Mouse (Mus musculus) heart, embryonic 12.5 days (tissue): ENCODE results near the gene Slc26a11. TPM values are rescaled to one million over a fixed set of nuclear protein-coding genes. Genes with fewer than 3 reads are reported as not detected.

Experiments used
- ATAC-seq: fragments of 200-750 bp; cut with Nextera tagmentation; 2 replicates; pipeline ENCODE4 v1.8.0; 2017; ENCODE audit warnings: moderate TSS enrichment, moderate library complexity; ENCODE audit not compliant: insufficient number of reproducible peaks, low FRiP score
- H3K27ac ChIP-seq: fragments of 300-500 bp; sonication (generic); 2 replicates; pipeline ENCODE4 v1.5.1; 2016; ENCODE audit warnings: mild to moderate bottlenecking, moderate library complexity; ENCODE audit not compliant: poor library complexity, severe bottlenecking
- H3K27me3 ChIP-seq: fragments of 300-500 bp; sonication (generic); replicated peaks from 2 replicates; pipeline ENCODE4 v1.6.1; 2016; ENCODE audit warnings: mild to moderate bottlenecking, moderate library complexity
- H3K36me3 ChIP-seq: fragments of 300-500 bp; sonication (generic); 2 replicates; pipeline ENCODE4 v1.6.1; 2016; ENCODE audit warnings: mild to moderate bottlenecking, moderate library complexity
- H3K4me1 ChIP-seq: fragments of 300-500 bp; sonication (generic); replicated peaks from 2 replicates; pipeline ENCODE4 v1.6.1; 2016; ENCODE audit warnings: mild to moderate bottlenecking
- H3K4me2 ChIP-seq: fragments of 300-500 bp; sonication (generic); 2 replicates; pipeline ENCODE4 v1.6.1; 2016; ENCODE audit warnings: mild to moderate bottlenecking, moderate library complexity
- H3K4me3 ChIP-seq: fragments of 300-500 bp; sonication (generic); 2 replicates; pipeline ENCODE4 v1.5.1; 2016; ENCODE audit warnings: mild to moderate bottlenecking
- H3K9ac ChIP-seq: fragments of 300-500 bp; sonication (generic); 2 replicates; pipeline ENCODE4 v1.6.1; 2016; ENCODE audit warnings: mild to moderate bottlenecking, moderate library complexity
- H3K9me3 ChIP-seq: fragments of 300-500 bp; sonication (generic); replicated peaks from 2 replicates; pipeline ENCODE4 v1.6.1; 2016; ENCODE audit warnings: mild to moderate bottlenecking, moderate library complexity
- WGBS: fragments of 180-500 bp; shearing (Covaris S2); methylation state at CpG from one replicate; pipeline ENCODE4 v1.1.7; 2016; 5-methylcytosine and 5-hydroxymethylcytosine counted together
- polyA plus RNA-seq: library from polyadenylated mRNA; unstranded; fragments of >200 nt; fragmentation: Nextera tagmentation; extraction: Ambion mirVana; gene quantifications from 2 replicates; pipeline ENCODE4 v1.2.1, GENCODE M21; 2016

Gene Slc26a11
- polyA plus RNA-seq, 1 experiment from 2014 or later = 10.8 TPM

DNA sequence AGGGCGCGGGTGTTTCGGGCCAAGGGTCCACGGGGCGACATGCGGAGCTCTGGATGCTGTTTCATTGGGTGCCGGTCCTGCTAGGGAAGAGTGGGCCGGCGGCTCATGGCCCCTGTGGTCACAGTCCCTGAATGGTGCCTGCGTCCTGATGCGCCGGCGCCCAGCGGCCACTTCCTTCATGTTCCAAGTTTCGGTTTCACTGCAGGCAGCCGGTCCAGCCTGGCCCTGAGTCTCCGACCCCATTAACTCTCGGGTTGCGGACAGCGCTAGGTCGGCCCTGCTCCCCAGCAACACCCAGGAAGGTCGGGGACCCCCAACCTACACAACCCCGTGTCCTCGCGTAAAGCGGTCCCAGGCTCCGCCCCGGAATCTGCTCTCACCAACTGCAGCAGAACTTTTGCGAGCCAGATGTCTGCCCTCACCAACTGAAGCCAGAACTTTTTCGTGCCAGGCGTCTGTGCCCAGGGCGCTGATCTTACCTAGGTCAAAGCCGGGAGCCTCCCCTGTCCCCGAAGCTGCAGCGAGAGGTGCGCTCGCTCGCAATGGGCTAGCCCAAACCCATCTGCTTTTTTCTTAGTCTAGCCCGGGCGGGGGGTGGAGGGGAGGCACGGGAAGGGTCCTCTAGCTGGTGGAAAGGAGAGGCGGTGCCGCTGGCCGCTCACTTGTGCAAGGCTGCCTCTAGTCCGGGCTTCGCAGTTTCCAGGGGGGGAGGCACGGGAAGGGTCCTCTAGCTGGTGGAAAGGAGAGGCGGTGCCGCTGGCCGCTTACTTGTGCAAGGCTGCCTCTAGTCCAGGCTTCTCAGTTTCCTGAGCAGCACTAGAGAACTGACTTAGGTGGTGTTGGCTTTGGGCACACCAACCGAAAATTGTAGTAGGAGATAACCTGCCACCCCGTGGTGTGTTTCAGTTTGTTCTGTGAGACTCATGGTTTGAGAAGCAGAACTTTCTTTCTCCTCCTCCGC lies 35.2 kb downstream of the Slc26a11 start:
- peaks cover 20% of the 10 kb centered on the region for H3K27me3 ChIP-seq
- H3K4me3 ChIP-seq = peak overlapping the region; percentile 69
- peak overlapping the region; percentile 83 for H3K4me2 ChIP-seq
- ATAC-seq = peak; percentile 39
- H3K9me3 ChIP-seq = no peaks in the 10 kb centered on the region
- peak overlapping the region; percentile 91 for H3K27ac ChIP-seq
- H3K9ac ChIP-seq = peak overlapping the region; percentile 87
- peaks cover 54% of the 10 kb centered on the region for H3K4me1 ChIP-seq
- WGBS = 2% methylated on average over 53 of the region's 53 CpGs
- H3K36me3 ChIP-seq = no peaks in the 10 kb centered on the region

DNA sequence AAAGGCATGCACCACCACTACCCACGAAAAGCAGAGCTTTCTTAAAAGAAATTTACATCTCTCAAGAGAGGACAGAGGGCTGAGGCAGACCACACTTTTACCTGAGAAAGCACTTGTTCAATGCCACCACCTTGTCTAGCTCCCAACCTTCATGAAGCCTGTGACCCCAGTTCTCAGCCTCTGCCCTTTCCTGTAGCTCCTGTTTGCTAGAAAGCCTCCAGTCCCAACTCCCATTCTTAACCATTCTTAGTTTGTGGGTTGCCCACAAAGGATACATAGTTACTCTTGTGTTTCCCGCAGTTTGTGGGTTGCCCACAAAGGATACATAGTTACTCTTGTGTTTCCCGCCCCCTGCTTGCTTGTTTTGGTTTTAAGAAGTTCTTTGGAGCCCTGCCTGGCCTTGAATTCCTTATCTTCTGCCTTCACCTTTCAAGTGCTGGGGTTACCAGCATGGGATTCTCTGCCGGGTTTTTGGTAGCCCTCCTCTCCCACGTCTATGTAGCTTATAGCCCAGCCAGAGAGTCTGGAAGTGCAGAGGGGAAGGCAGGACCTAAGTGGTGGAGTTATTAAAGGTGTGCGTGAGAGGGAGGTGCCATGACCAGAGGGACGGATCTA lies 36.1 kb downstream of the Slc26a11 start:
- peak overlapping the region; percentile 83 for H3K4me2 ChIP-seq
- no peaks in the 10 kb centered on the region for H3K9me3 ChIP-seq
- H3K36me3 ChIP-seq = 0 out of 2 replicates have a peak, but pooled peaks cover 2% of the 10 kb centered on the region
- peak overlapping the region; percentile 91 for H3K27ac ChIP-seq
- H3K9ac ChIP-seq = 0 out of 2 replicates have a peak overlapping the region, but pooled peaks have one; percentile 87
- H3K4me1 ChIP-seq = peaks cover 54% of the 10 kb centered on the region
- peak overlapping the region; percentile 69; the same call in 1 of the 2 replicates for H3K4me3 ChIP-seq
- peaks cover 30% of the 10 kb centered on the region for H3K27me3 ChIP-seq
- ATAC-seq = no peak
- 32% methylated on average over 7 of the region's 7 CpGs for WGBS

DNA sequence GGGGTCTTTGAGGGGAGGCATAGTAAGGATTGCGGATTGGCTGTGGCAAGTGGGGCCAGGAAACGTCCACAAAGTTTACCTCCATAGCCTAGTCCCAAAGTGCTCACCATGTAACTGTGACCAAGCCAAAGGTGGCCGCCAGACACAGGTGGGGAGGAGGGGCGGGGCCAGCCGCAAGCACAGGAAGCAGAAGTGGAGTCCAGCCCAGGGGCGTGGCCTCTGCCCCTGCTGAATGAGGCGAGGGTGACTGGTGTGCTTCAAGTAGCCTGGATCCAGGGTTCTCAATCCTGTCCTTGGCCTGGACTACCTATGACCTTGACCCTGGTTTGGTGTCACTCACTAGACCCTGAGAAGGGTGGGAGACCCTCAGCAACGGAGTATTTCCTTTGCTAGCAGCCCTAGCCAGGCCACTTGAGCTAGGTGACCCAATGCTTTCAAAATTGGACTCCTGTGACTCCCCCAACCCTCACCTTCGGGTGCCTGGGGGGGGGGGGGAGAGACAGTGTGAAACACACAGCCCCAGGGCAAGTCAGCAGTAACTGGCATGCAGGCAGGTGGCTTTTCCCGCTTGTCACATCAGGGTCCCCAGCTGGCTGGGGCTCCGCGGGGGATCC lies 36.8 kb downstream of the Slc26a11 start:
- peak overlapping the region; percentile 79 for H3K4me2 ChIP-seq
- ATAC-seq = no peak; the same call in 1 of the 2 replicates
- H3K9me3 ChIP-seq = no peaks in the 10 kb centered on the region
- H3K9ac ChIP-seq = peak overlapping the region; percentile 55; the same call in 1 of the 2 replicates
- H3K27me3 ChIP-seq = peaks cover 32% of the 10 kb centered on the region
- peak overlapping the region; percentile 91 for H3K27ac ChIP-seq
- H3K4me3 ChIP-seq = peak overlapping the region; percentile 61
- 0 out of 2 replicates have a peak, but pooled peaks cover 4% of the 10 kb centered on the region for H3K36me3 ChIP-seq
- 8% methylated on average over 12 of the region's 12 CpGs for WGBS
- H3K4me1 ChIP-seq = peaks cover 50% of the 10 kb centered on the region

DNA sequence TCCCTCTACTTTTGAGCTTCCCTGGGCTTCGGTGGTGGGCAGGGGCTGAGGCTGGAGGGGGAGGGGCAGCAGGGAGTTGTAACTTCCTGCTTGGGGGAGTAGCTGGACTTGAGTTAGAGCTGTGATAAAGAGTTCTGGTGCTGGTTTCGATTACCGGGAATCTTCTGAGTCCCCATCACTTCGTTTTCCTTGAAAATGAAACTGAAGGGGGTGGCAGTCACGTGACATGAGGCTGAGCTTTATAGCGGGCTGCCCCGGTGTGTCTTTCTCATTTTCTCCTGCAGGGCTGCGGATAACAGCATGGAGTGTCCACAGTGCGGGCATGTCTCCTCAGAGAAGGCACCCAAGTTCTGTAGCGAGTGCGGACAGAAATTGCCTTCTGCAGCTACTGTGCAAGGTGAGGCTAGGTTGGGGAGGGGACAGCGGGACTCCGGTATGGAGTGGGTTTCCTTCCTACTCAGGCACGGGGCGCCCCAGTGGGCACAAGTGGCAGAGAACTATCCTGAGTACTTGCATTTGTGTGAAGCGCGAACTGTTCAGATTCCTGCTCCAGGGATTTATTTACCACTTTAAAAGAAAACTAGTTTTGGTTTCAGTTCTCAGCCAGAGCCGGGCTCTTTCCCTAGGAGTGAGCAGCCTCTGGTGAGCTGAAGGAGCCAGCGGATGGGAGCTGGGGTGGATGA lies 37.6 kb downstream of the Slc26a11 start, which contains the start of gene Rnf213:
Gene Rnf213, plus strand, starts transcription at position 301 of the 683 bp plus-strand sequence.
- ATAC-seq = peak; percentile 57
- WGBS = 2% methylated on average over 19 of the region's 19 CpGs

DNA sequence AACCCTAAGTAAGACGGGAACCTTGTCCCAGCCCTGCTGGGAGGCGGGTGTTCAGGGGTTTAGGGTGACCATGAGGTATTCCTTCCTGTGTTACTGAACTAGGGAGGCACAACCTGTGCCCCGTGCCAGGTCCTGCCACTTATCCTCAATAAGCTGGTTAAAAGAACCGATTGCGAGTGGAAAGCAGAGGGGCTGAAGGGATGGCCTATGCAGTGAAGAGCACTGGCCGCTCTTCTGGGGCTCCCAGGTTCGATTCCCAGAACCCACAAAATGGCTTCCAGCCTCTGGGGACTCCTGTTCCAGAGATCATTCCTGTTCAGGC lies 38.1 kb downstream of the Slc26a11 start:
- no peaks in the 10 kb centered on the region for H3K9me3 ChIP-seq
- peak overlapping the region; percentile 61 for H3K4me3 ChIP-seq
- peak overlapping the region; percentile 56 for H3K27ac ChIP-seq
- peak overlapping the region; percentile 79 for H3K4me2 ChIP-seq
- H3K36me3 ChIP-seq = 0 out of 2 replicates have a peak, but pooled peaks cover 4% of the 10 kb centered on the region
- peak overlapping the region; percentile 74 for H3K9ac ChIP-seq
- WGBS = 25% methylated on average over 7 of the region's 7 CpGs
- H3K4me1 ChIP-seq = peaks cover 37% of the 10 kb centered on the region
- peaks cover 28% of the 10 kb centered on the region for H3K27me3 ChIP-seq
- ATAC-seq = no peak

More for the DNA sequence above, 37.6 kb downstream of the Slc26a11 start, which contains the start of gene Rnf213:
- Histone ChIP-seq H3K36me3 (0 out of 2 replicates have a peak, but pooled peaks cover 4% of the 10 kb centered on the region), H3K4me2 (peak within 1 kb of the TSS; percentile 79), H3K9ac (peak within 1 kb of the TSS; percentile 74), H3K9me3 (no peaks in the 10 kb centered on the region), H3K4me1 (peaks cover 41% of the 10 kb centered on the region), H3K27me3 (peaks cover 32% of the 10 kb centered on the region), H3K4me3 (peak within 1 kb of the TSS; percentile 61), H3K27ac (peak within 1 kb of the TSS; percentile 91)

DNA sequence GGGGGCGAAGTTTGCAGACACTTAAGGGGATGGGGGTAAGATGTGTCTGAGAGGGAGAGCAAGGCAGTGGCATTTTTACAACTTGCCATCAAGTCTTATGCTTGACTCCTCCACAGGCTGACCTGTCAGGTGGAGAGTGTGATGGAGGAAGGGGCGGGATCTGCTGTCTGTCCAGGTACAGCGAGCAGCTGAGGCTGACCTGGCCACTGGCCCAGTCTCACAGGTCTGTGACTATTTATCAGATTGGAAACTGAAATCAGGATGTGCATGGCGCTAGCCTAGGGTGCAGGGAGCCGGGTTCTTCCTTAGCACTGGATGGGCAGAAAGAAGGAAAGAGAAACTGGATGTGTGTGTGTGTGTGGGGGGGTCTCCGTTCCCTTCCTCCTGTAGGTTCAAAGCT lies 38.9 kb downstream of the Slc26a11 start:
- Histone ChIP-seq H3K27ac (no peak overlapping the region), H3K9ac (0 out of 2 replicates have a peak overlapping the region, but pooled peaks have one; percentile 28), H3K9me3 (no peaks in the 10 kb centered on the region), H3K36me3 (0 out of 2 replicates have a peak, but pooled peaks cover 4% of the 10 kb centered on the region), H3K4me3 (peak overlapping the region; percentile 5; the same call in 1 of the 2 replicates), H3K4me2 (peak overlapping the region; percentile 79), H3K4me1 (peaks cover 37% of the 10 kb centered on the region), H3K27me3 (peaks cover 28% of the 10 kb centered on the region)
- ATAC-seq = no peak
- WGBS = 61% methylated on average over 6 of the region's 6 CpGs

DNA sequence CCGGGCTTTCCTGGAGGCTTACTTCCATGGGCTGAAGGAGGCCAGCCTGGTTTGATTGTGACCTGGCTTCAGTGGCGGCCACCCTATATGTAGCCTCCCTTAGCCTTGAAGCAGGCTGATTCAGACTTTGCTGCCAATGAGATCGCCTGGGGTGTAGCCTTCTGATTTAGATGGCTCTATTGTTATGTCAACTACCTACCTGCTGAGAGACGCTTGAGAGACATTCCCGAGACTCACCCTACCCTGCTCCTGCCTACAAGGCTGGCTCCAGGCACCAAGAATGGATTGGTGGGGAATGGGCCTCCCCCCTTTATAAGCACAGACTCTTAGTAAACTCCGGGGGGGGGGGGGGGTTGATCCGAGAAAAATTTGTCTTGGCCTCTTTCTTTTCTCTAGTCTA lies 40.0 kb downstream of the Slc26a11 start:
- Histone ChIP-seq H3K4me3 (no peak overlapping the region), H3K4me1 (peaks cover 32% of the 10 kb centered on the region), H3K4me2 (no peak overlapping the region), H3K9me3 (no peaks in the 10 kb centered on the region), H3K27ac (no peak overlapping the region), H3K27me3 (peaks cover 28% of the 10 kb centered on the region), H3K9ac (no peak overlapping the region), H3K36me3 (0 out of 2 replicates have a peak, but pooled peaks cover 4% of the 10 kb centered on the region)
- WGBS = 35% methylated on average over 7 of the region's 7 CpGs
- no peak for ATAC-seq

DNA sequence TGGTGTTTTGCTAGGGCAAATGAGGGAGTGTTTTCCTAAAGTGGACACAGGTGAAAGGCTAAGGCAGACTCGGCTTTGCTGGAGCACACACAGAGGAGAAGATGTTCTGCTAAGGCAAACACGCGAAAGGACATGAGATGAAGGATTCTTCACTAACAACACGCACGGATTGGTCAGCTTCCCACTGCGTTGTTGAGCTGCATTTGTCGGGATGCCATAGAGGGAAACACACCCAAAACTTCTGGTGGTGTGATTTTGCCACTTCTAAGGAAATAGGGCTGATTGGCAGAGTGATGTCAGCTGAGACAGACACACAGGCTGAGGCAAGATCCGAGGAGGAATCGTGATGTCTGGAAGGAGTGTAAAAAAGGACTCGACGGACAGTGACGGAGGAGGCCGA lies 40.6 kb downstream of the Slc26a11 start:
- ATAC-seq = no peak

DNA sequence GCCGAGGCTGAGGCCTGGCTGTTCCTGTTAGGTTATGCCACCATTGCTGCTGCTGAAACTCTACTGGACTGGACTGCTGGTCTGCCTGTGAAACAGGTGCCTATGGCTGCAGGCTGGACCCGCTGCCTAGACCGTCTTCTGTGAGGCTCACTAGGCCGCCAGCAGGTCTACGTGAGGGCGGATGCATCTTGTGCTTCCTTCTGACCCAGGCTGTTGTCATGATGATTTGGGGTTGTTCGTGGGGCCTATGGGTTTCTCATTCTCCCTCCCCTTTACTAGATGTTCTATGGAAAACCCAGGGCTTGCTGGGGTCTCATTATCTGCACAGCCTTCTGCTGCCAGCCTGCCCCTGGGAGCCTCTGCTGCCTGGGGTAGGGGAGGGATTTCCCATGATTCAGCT lies 41.1 kb downstream of the Slc26a11 start:
- H3K4me3 ChIP-seq = no peak overlapping the region
- WGBS = 67% methylated on average over 7 of the region's 7 CpGs
- H3K9me3 ChIP-seq = no peaks in the 10 kb centered on the region
- H3K27me3 ChIP-seq = peaks cover 28% of the 10 kb centered on the region
- peaks cover 25% of the 10 kb centered on the region for H3K4me1 ChIP-seq
- H3K4me2 ChIP-seq = no peak overlapping the region
- H3K27ac ChIP-seq = no peak overlapping the region
- no peak for ATAC-seq
- H3K36me3 ChIP-seq = 0 out of 2 replicates have a peak, but pooled peaks cover 4% of the 10 kb centered on the region
- H3K9ac ChIP-seq = no peak overlapping the region

More for the DNA sequence above, 40.6 kb downstream of the Slc26a11 start:
- H3K4me2 ChIP-seq = no peak overlapping the region
- H3K27me3 ChIP-seq = peaks cover 28% of the 10 kb centered on the region
- no peak overlapping the region for H3K27ac ChIP-seq
- WGBS = 32% methylated on average over 13 of the region's 13 CpGs
- H3K36me3 ChIP-seq = 0 out of 2 replicates have a peak, but pooled peaks cover 4% of the 10 kb centered on the region
- H3K9me3 ChIP-seq = no peaks in the 10 kb centered on the region
- H3K4me1 ChIP-seq = peaks cover 30% of the 10 kb centered on the region
- H3K9ac ChIP-seq = no peak overlapping the region
- H3K4me3 ChIP-seq = no peak overlapping the region

DNA sequence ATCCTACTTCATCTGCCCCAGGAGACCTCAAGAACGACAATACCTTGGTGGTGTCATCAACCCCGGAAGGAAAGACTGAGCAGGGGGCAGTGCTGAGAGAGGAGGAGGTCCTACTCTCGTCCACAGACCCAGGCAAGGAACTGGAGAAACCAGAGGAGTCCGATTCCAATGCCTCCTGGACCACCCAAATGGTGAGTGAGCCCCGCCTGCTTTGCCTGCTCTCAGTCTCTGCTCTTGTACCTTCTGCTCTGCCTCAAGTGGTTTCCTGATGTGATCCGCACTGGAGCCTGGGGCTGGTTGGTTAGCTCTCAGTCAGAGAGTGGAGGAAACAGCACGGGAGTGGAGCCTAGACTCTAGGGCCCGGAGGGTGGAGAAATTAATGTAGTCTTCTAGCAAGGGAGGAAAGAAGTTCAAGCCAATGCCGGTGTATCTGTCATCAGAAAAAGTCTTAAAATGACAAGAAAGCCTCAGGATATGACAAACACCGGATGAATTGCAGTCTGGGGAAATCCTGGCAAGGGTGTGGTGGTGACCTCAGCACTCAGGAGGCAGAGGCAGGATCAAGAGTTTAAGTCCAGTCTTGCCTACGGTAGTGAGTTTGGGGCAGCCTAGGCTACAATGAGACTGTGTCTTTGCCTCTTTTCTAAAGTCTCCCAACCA lies 47.3 kb downstream of the Slc26a11 start:
- H3K4me2 ChIP-seq = no peak overlapping the region
- H3K9me3 ChIP-seq = peaks cover 4% of the 10 kb centered on the region; the same call in 1 of the 2 replicates
- no peaks in the 10 kb centered on the region for H3K4me1 ChIP-seq
- H3K27ac ChIP-seq = no peak overlapping the region
- no peaks in the 10 kb centered on the region for H3K27me3 ChIP-seq
- H3K9ac ChIP-seq = no peak overlapping the region; the same call in 1 of the 2 replicates
- H3K36me3 ChIP-seq = peaks cover 33% of the 10 kb centered on the region
- no peak for ATAC-seq
- H3K4me3 ChIP-seq = no peak overlapping the region
- 49% methylated on average over 11 of the region's 11 CpGs for WGBS
